Mouse (Mus musculus): ENCODE results near the gene Slc4a5. TPM values are rescaled to one million over a fixed set of nuclear protein-coding genes. Genes with fewer than 3 reads are reported as not detected.

Slc4a5 gene
- polyA plus RNA-seq, 1 experiment from 2014 or later = 0.63 TPM

Other genes with a start within 250 kb of the Slc4a5 start
- 2.6 and 3.4 TPM in 2 replicates for gene Dok1, start 186.4 kb upstream of the Slc4a5 start, polyA plus RNA-seq (2014; fragmentation: Nextera tagmentation; extraction: Ambion mirVana)
- gene Loxl3, start 185.7 kb upstream of the Slc4a5 start, polyA plus RNA-seq (2014; fragmentation: Nextera tagmentation; extraction: Ambion mirVana) = 3.8 and 4.9 TPM in 2 replicates
- gene Aup1, start 165.3 kb upstream of the Slc4a5 start, polyA plus RNA-seq (2014; fragmentation: Nextera tagmentation; extraction: Ambion mirVana) = 101 and 107 TPM in 2 replicates
- 32.6 and 32.9 TPM in 2 replicates for gene Htra2, start 164.6 kb upstream of the Slc4a5 start, polyA plus RNA-seq (2014; fragmentation: Nextera tagmentation; extraction: Ambion mirVana)
- 0.33 and 0.62 TPM in 2 replicates for gene Dqx1, start 162.0 kb upstream of the Slc4a5 start, polyA plus RNA-seq (2014; fragmentation: Nextera tagmentation; extraction: Ambion mirVana)
- not detected in 2 replicates for gene Tlx2, start 149.5 kb upstream of the Slc4a5 start, polyA plus RNA-seq (2014; fragmentation: Nextera tagmentation; extraction: Ambion mirVana)
- gene Pcgf1, start 142.0 kb upstream of the Slc4a5 start, polyA plus RNA-seq (2014; fragmentation: Nextera tagmentation; extraction: Ambion mirVana) = 51.3 and 56.1 TPM in 2 replicates
- not detected in 2 replicates for gene Lbx2, start 133.5 kb upstream of the Slc4a5 start, polyA plus RNA-seq (2014; fragmentation: Nextera tagmentation; extraction: Ambion mirVana)
- 1.9 TPM in 2 replicates for gene Ccdc142, start 118.2 kb upstream of the Slc4a5 start, polyA plus RNA-seq (2014; fragmentation: Nextera tagmentation; extraction: Ambion mirVana)
- 1.9 and 2.7 TPM in 2 replicates for gene Gm42688, start 118.2 kb upstream of the Slc4a5 start, polyA plus RNA-seq (2014; fragmentation: Nextera tagmentation; extraction: Ambion mirVana)
- gene Mrpl53, start 110.8 kb upstream of the Slc4a5 start, polyA plus RNA-seq (2014; fragmentation: Nextera tagmentation; extraction: Ambion mirVana) = 128 and 154 TPM in 2 replicates
- 8.8 and 15.0 TPM in 2 replicates for gene Mogs, start 104.3 kb upstream of the Slc4a5 start, polyA plus RNA-seq (2014; fragmentation: Nextera tagmentation; extraction: Ambion mirVana)
- 197 and 214 TPM in 2 replicates for gene Wbp1, start 98.3 kb upstream of the Slc4a5 start, polyA plus RNA-seq (2014; fragmentation: Nextera tagmentation; extraction: Ambion mirVana)
- 15.6 and 17.5 TPM in 2 replicates for gene Ino80b, start 94.4 kb upstream of the Slc4a5 start, polyA plus RNA-seq (2014; fragmentation: Nextera tagmentation; extraction: Ambion mirVana)
- gene Rtkn, start 84.4 kb upstream of the Slc4a5 start, polyA plus RNA-seq (2014; fragmentation: Nextera tagmentation; extraction: Ambion mirVana) = 4.7 and 4.8 TPM in 2 replicates
- gene Wdr54, start 63.4 kb upstream of the Slc4a5 start, polyA plus RNA-seq (2014; fragmentation: Nextera tagmentation; extraction: Ambion mirVana) = 20.6 and 23.9 TPM in 2 replicates
- 5.8 and 7.5 TPM in 2 replicates for gene 1700003E16Rik, start 63.4 kb upstream of the Slc4a5 start, polyA plus RNA-seq (2014; fragmentation: Nextera tagmentation; extraction: Ambion mirVana)
- gene Dctn1, start 53.9 kb upstream of the Slc4a5 start, polyA plus RNA-seq (2014; fragmentation: Nextera tagmentation; extraction: Ambion mirVana) = 101 and 133 TPM in 2 replicates
- 25.3 and 27.2 TPM in 2 replicates for gene Mthfd2, start 106.1 kb downstream of the Slc4a5 start, polyA plus RNA-seq (2014; fragmentation: Nextera tagmentation; extraction: Ambion mirVana)
- gene Mob1a, start 106.2 kb downstream of the Slc4a5 start, polyA plus RNA-seq (2014; fragmentation: Nextera tagmentation; extraction: Ambion mirVana) = 34.5 and 37.6 TPM in 2 replicates
- gene Bola3, start 129.3 kb downstream of the Slc4a5 start, polyA plus RNA-seq (2014; fragmentation: Nextera tagmentation; extraction: Ambion mirVana) = 66.7 and 93.2 TPM in 2 replicates
- 34.9 and 49.5 TPM in 2 replicates for gene Tet3, start 239.3 kb downstream of the Slc4a5 start, polyA plus RNA-seq (2014; fragmentation: Nextera tagmentation; extraction: Ambion mirVana)